Mouse (Mus musculus) effector memory CD4-positive, alpha-beta T cell, adult 5 months (primary cell): ENCODE measurements around the gene Zfp995. TPM values are rescaled to one million over a fixed set of nuclear protein-coding genes. Genes with fewer than 3 reads are reported as not detected.

Source experiments
- polyA plus RNA-seq: library from polyadenylated mRNA; unstranded; fragments of 100-300 nt; shearing (Covaris generic); gene quantifications from one replicate; pipeline ENCODE4 v1.2.1, GENCODE M21; 2017

Zfp995 gene
- polyA plus RNA-seq = 11.2 TPM

DNA sequence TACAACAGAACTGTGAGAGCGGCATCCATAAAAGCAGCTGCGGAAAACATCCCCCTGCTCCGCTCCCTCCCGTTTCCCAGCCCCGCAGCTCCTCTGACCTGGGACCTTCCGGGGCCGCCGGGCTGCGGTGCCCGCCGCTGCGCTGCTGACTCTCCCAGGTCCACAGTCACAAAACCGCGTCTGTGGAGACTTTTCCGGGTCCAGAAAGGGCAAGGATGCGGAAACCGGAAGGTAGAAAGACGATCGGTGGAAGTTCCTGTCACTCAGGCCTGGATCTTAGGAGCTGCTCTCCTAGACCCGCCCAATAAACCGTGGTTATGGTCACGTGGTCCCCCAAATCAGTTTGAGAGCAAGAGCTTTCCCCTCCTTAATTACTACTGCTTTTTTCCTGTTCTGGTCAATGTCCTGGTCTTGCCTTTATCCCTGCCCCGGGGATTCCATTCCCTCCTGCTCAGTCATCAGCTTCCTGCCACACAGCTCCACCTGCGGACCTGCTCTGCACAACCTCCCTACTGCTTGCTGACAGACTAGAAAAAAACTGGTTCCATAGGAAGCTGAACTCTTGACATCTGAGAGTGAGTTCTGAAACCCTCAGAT, at the start of gene Zfp995:
Zfp995 (minus strand) TSS at position 471 of the 597 bp plus-strand sequence.

GRCm38 (mm10) chr17:21845545-21846321, 64.0 kb downstream of the Zfp995 start, which contains the start of gene Zfp820:
Gene Zfp820 (minus strand): TSS chr17:21845772.

Other genes with a start within 250 kb of the Zfp995 start
- gene Gm10226, start 218.1 kb downstream of the Zfp995 start, polyA plus RNA-seq = 11.0 TPM
- gene Zfp760, start 202.2 kb downstream of the Zfp995 start, polyA plus RNA-seq = 1.1 TPM
- 0.74 TPM for gene Zfp229, start 179.1 kb downstream of the Zfp995 start, polyA plus RNA-seq
- gene Zfp820, start 64.2 kb downstream of the Zfp995 start, polyA plus RNA-seq = 0.14 TPM
- gene Zfp942, start 52.5 kb upstream of the Zfp995 start, polyA plus RNA-seq = 27.4 TPM
- gene Zfp943, start 52.6 kb upstream of the Zfp995 start, polyA plus RNA-seq = 16.4 TPM